Mouse (Mus musculus) embryo, embryonic 9.5 days (tissue): ENCODE results near the gene Ankrd11.

Source experiments
- DNase-seq: peaks from one replicate; pipeline ENCODE4 v3.0.0-alpha.2; 2017; ENCODE audit errors: extremely low spot score

The Ankrd11 gene

GRCm38 (mm10) chr8:122928631-122929224 lies 113.3 kb downstream of the Ankrd11 start:
- no peak for DNase-seq

DNA sequence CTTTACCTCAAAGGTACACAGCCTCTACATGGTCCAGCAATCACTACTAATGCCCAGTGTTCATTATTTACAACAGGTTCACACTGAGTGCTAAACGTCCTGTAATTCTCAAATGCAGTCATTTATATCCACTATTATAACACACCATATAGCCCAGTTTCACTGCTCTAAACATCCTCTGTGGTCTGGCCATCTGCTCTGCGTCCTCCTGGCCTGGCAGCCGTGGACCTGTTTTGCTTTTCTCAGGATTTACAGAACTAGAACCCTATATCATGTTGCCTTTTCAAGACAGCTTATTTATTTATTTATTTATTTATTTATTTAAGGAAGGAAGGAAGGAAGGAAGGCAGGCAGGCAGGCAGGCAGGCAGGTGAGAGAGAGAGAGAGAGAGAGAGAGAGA lies 114.2 kb downstream of the Ankrd11 start:
- DNase-seq = no peak

DNA sequence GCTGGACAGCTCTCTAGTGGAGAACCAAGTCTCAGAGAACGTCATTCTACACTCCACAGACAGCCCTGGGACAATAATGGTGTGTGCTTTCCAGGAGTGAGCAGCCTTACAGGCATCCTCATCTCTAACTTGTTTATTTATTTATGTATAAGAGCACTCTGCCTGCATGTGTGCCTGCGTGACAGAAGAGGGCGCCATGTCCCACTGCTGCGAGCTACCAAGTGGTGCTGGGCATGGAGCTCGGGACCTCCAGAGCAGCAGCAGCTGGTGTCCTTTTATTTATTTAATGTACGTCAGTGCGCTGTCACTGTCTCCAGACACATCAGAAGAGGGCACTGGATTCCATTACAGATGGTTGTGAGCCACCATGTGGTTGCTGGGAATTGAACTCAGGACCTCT lies 115.3 kb downstream of the Ankrd11 start:
- no peak for DNase-seq

DNA sequence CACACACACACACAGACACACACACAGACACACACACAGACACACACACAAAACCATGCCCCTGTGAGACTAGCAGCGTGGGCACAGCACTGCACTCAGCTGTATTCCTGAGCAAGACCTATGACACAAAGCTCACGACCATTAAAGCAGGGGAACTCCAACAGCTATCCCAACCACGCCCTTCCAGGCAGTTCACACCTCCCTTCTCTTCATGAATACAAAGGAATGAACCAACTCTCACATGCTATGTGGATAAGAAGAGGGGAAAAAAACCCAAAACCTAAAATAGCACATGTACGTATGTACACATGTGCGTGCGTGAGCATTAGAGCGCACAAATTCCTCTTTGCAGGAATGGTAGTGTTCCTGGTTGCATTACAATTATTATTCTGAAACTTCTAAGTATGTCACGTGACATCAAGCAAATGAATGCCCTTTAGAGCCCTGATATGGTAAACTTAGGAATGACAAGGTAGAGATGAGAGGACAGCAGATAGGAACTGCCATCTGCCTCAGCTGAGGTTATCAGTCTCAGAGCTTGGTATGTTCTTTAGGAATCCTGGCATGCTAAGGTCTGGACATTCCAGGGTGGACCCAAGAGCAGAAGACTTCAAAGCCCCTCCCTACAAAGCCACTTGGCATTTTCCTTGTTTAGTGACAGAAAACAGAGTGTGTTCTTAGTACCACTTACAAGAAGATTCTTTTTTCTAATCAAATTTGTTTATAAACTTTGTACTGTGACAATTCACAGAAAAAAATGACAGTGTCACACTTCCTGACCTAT lies 115.9 kb downstream of the Ankrd11 start:
- DNase-seq = no peak

GRCm38 (mm10) chr8:122924091-122924490 lies 118.0 kb downstream of the Ankrd11 start:
- DNase-seq = no peak

DNA sequence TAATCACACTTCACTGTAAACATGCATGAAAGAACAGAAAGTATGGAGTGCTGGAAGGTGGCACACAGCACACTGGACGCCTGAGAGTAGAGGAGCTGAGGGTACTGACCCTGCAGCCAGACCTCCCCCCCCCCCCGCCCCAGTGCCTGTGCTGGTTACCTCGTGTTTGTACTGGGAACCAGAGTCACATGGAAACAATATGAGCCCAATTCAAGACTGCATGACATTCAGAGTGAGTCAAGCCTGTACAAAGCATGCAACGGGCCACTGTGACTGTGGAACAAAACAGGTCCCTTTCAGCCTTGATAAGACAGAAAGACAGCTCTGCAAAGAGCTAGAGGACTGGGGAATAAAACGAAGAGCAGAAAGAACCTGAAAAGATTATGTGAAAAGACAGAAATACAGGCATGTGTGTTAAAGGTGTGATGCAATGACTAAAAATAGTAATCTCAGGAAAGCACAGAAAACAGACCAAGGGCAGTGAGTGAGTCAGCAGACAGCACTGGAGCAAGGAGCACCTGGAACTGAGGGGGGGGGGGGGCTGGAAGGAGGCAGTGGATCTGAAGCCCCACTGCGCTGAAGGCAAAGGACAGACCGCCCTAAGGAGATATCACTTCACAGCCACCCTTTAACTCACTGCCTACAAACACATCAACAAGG lies 118.5 kb downstream of the Ankrd11 start:
- DNase-seq = no peak

GRCm38 (mm10) chr8:122922945-122923344 lies 119.1 kb downstream of the Ankrd11 start:
- no peak for DNase-seq

- no peak for DNase-seq
Observed at GRCm38 (mm10) chr8:122920890-122921289, 121.2 kb downstream of the Ankrd11 start.

- DNase-seq = no peak
Observed at GRCm38 (mm10) chr8:122918438-122919107, 123.5 kb downstream of the Ankrd11 start.

DNA sequence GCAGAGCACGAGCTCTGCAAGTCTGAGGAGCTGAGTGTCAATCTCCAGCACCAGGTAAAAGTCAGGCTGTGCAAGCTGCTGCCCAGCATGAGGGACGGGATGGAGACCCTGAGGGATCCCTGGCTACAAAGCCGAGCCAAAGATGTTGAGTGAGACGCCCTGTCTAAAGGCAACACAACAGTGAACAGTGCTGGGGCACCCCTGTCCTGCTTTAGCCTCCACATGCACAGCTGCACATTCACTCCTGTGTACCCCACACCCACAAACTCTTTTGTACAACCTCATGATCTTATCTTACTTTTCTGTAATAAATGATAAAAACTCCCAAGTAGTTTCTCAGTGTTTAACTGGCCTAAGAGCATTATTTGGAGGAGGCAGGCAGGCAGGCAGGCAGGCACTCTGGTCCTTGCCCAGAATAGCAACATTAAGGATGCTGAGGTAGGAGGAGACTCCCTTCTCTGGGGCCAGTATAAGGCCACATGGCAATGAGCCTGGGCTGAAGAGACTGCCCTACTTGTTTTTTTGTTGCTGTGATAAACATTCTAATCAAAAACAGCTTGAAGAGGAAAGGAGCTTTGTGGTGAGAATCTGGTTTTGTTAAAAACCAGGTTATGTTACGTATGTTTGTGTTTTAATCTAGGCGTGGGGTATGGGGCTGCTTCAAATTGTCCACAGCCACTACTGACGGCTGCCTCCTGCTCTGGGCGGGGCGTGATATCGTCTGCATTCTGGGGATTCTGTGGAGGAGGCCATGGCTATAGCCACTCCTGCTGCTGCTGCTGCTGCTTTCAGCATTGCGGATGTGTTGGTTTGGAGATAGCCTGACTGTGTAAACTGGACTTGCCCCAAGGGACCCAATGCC lies 124.3 kb downstream of the Ankrd11 start:
- DNase-seq = no peak

DNA sequence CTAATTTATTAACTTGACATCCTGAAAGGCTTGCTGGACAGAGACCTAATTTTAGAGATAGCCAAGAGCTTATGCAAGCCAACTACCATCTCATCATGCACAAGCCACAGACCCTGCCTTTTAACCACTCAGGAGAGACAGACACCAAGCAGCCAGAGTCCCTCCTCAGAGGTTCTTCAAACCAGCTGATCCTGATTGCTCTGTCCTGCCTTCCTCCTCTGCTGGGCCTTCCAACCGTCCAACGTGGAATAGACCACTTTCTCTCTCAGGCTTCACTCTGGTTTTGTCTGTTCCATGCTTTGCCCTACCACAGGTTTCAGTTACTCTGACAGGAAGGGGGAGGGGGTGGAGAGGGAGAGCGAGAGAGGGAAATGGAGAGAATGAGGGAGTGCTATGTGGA lies 125.3 kb downstream of the Ankrd11 start:
- no peak for DNase-seq

- DNase-seq = no peak
Observed at GRCm38 (mm10) chr8:122912871-122913270, 129.2 kb downstream of the Ankrd11 start.

- DNase-seq = no peak
Observed at GRCm38 (mm10) chr8:122912150-122912549, 129.9 kb downstream of the Ankrd11 start.

DNA sequence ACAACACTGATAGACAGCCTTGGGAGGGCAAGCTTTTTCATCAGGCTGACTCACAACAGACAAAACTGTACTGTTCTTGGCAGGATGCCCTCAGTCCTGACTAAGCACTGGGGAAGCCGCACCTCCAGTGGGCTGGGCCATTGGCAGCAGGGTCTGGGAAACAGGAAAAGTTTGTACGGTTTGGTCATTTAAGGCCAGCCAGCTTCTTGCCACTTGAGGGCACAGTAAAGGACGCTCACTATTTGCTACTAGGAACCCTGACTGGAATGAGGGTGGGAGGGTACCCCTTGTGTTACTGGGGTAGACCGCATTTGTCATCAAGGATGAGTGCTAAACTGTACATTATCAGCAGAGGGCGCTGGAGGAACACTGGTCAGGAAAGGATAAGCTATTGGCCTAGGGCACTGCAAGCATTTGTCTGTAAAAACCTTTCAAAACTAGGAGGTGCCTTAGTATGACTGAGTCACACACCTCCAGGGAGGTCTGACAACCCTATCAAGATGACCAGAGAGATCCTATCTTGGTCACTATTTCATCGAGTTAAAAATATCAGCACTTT lies 135.5 kb downstream of the Ankrd11 start:
- peak; percentile 70 for DNase-seq

GRCm38 (mm10) chr8:122905346-122905745 lies 136.7 kb downstream of the Ankrd11 start:
- no peak for DNase-seq

GRCm38 (mm10) chr8:122904496-122904895 lies 137.6 kb downstream of the Ankrd11 start:
- no peak for DNase-seq

DNA sequence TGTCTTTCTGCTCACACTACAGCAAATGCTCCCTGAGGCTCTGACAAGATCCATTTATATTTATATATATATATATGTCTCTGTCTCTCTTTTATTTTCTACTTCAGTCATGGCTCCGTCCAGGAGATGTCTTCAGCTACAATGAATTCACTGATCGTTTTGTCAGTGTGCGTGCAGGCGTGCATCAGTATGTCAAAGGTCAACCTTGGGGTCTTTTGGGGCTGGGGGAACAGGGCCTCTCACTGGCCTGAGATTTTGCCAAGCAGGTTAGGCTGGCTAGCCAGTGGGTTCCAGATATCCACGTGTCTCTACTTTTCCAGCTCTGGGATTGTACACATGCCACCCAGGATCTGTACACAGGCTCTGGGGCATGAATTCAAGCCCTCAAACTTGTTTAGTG lies 139.1 kb downstream of the Ankrd11 start:
- DNase-seq = peak; percentile 40

DNA sequence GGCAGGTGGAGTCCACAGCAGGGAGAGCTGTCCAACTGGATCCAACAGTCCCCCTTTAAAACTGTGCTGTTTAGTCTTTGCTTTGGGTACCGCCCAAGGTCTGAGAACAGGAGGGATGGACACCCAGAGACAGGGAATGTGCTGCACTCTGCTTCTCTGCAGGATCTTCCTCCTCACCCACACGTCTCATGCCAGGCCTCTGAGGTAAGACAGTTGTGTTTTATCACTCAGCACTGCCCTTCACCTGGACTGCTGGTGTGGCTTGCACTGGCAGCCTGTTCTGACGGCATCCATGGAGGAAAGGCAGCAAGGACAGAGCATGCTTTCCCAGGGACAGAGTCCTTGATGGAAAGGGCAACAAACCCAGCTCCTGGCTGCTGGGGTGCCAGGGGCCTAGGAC lies 139.5 kb downstream of the Ankrd11 start:
- DNase-seq = no peak

GRCm38 (mm10) chr8:122901892-122902515 lies 140.1 kb downstream of the Ankrd11 start:
- no peak for DNase-seq

DNA sequence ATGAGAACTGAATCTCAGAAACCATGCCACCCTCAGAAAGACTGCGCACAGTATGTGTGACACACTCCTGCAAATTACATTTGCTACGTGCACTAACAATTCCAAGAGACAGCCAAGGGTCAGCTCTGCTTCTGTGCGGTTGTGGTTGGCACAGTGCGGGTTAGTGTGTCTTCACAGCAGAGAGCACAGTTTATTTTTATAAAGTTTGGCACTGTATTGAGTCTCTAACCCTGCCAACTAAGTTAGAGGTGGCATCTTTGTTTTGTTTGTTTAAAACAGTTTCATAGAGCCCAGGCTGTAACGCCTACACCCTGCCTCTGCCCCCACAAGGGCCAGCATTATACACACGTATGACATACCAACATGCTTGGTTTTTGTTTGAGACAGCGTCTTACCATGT lies 140.6 kb downstream of the Ankrd11 start:
- DNase-seq = no peak

DNA sequence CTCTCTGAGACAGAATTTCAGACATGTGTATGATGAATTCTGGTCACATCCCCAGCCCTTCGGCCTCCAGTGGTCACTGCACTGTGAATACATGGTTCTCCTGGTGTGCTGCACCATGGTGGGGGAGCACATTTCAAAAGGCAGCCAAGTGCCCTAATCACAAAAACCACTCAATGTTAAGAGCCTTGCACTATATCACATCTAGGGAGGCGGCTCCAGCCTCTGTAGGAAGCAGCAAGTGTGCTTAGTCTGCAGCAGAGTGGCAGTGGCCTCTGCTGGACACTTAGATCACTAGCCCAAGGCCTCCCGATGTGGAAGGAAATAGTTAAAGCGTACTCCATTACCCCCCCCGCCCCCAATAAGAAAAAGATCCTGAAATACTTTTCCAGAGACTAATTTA lies 143.0 kb downstream of the Ankrd11 start:
- DNase-seq = no peak
